ENCODE assay signal across 8 mouse cellular contexts in genomic region chr4:141445328-141445720, GRCm38 (mm10). TPM values are rescaled to one million over a fixed set of nuclear protein-coding genes. Genes with fewer than 3 reads are reported as not detected.
DNase-seq lines count a peak whose midpoint lies in the region; ATAC-seq and TF ChIP-seq lines count a peak whose summit lies in the region.

No protein-coding gene starts in this region.

- no peak for ATAC-seq in heart, embryonic 11.5 days (replicated peaks; ENCODE audit: insufficient number of reproducible peaks, low FRiP score, low TSS enrichment)
- ATAC-seq in forebrain, embryonic 15.5 days (replicated peaks), result no peak
- ATAC-seq in liver, embryonic 16.5 days (ENCODE audit: low read depth), result no peak

- no peak for TF ChIP-seq CTCF in E14TG2a.4 (conservative IDR thresholded peaks at IDR 0.05; ENCODE audit: low read length)

- H3K9me3 ChIP-seq in heart, embryonic 11.5 days (replicated peaks; ENCODE audit: control insufficient read depth, low read length), result no peaks in the 10 kb centered on the region
- H3K9me3 ChIP-seq in E14TG2a.4 (ENCODE audit: low read length), result no peaks in the 10 kb centered on the region
- no peaks in the 10 kb centered on the region for H3K9me3 ChIP-seq in forebrain, embryonic 15.5 days
- H3K9me3 ChIP-seq in liver, embryonic 16.5 days (replicated peaks; ENCODE audit: control insufficient read depth, low read length), result no peaks in the 10 kb centered on the region

- H3K27ac ChIP-seq in heart, embryonic 11.5 days (ENCODE audit: low read depth, low read length), result no peak overlapping the region
- 0 out of 2 replicates have a peak overlapping the region, but pooled peaks have one; percentile 83 for H3K27ac ChIP-seq in forebrain, embryonic 15.5 days (replicated peaks)
- H3K27ac ChIP-seq in liver, embryonic 16.5 days (ENCODE audit: low read length), result no peak overlapping the region

- H3K9ac ChIP-seq in heart, embryonic 11.5 days (ENCODE audit: low read depth, low read length), result peak overlapping the region; percentile 95
- H3K9ac ChIP-seq in forebrain, embryonic 15.5 days (replicated peaks), result peak overlapping the region; percentile 88
- peak overlapping the region; percentile 90 for H3K9ac ChIP-seq in liver, embryonic 16.5 days (ENCODE audit: low read depth, low read length)

- intact Hi-C loops in heart, postnatal 14 days (cut with DNase I), result no loop called here

- DNase-seq in heart, postnatal 14 days, result no peak
- DNase-seq in layer of hippocampus, postnatal 25 days (ENCODE audit: extremely low spot score in 1 of 2, low spot score in 1 of 2), result no peak
- DNase-seq in gastrocnemius, postnatal 4 days (ENCODE audit: low spot score in 2 of 2), result no peak
- DNase-seq in adrenal gland, postnatal 10 days, result no peak

- WGBS in heart, embryonic 11.5 days (ENCODE audit: insufficient replicate concordance), result 16% methylated on average over 14 of the region's 14 CpGs
- 16% methylated on average over 14 of the region's 14 CpGs for WGBS in forebrain, embryonic 15.5 days
- WGBS in liver, embryonic 16.5 days (ENCODE audit: insufficient replicate concordance), result 20% methylated on average over 14 of the region's 14 CpGs

- H3K36me3 ChIP-seq in heart, embryonic 11.5 days (ENCODE audit: control insufficient read depth, insufficient read depth, low read length), result peaks cover 22% of the 10 kb centered on the region
- H3K36me3 ChIP-seq in E14TG2a.4 (ENCODE audit: insufficient read depth, low read length), result peaks cover 29% of the 10 kb centered on the region
- H3K36me3 ChIP-seq in forebrain, embryonic 15.5 days, result peaks cover 32% of the 10 kb centered on the region
- H3K36me3 ChIP-seq in liver, embryonic 16.5 days (ENCODE audit: control insufficient read depth, insufficient read depth), result 0 out of 2 replicates have a peak, but pooled peaks cover 5% of the 10 kb centered on the region

- H3K27me3 ChIP-seq in heart, embryonic 11.5 days (ENCODE audit: control insufficient read depth, insufficient read depth, low read length), result no peaks in the 10 kb centered on the region
- peaks cover 4% of the 10 kb centered on the region; the same call in 1 of the 2 replicates for H3K27me3 ChIP-seq in E14TG2a.4 (ENCODE audit: insufficient read depth, low read length)
- H3K27me3 ChIP-seq in forebrain, embryonic 15.5 days, result no peaks in the 10 kb centered on the region
- H3K27me3 ChIP-seq in liver, embryonic 16.5 days (ENCODE audit: control insufficient read depth, insufficient read depth, low read depth, low read length), result no peaks in the 10 kb centered on the region

- peaks cover 15% of the 10 kb centered on the region for H3K4me1 ChIP-seq in heart, embryonic 11.5 days (ENCODE audit: control insufficient read depth, insufficient read depth, low read length)
- peaks cover 40% of the 10 kb centered on the region for H3K4me1 ChIP-seq in E14TG2a.4 (replicated peaks; ENCODE audit: low read depth, low read length)
- H3K4me1 ChIP-seq in forebrain, embryonic 15.5 days, result peaks cover 25% of the 10 kb centered on the region
- H3K4me1 ChIP-seq in liver, embryonic 16.5 days (ENCODE audit: control insufficient read depth, low read depth, low read length), result peaks cover 15% of the 10 kb centered on the region

- H3K4me3 ChIP-seq in heart, embryonic 11.5 days (ENCODE audit: low read depth, low read length), result peak overlapping the region; percentile 100
- H3K4me3 ChIP-seq in E14TG2a.4 (replicated peaks; ENCODE audit: low read length), result peak overlapping the region; percentile 97
- peak overlapping the region; percentile 79 for H3K4me3 ChIP-seq in forebrain, embryonic 15.5 days
- peak overlapping the region; percentile 99 for H3K4me3 ChIP-seq in liver, embryonic 16.5 days (ENCODE audit: low read depth, low read length)

- peak overlapping the region; percentile 87 for H3K4me2 ChIP-seq in heart, embryonic 11.5 days
- peak overlapping the region; percentile 80 for H3K4me2 ChIP-seq in forebrain, embryonic 15.5 days (replicated peaks)
- peak overlapping the region; percentile 91 for H3K4me2 ChIP-seq in liver, embryonic 16.5 days (ENCODE audit: low read depth, low read length)

RNA-seq across cellular contexts. Expression of gene Zbtb17, which starts 0.9 kb away (rescaled TPM):
- polyA plus RNA-seq in heart, embryonic 11.5 days (2014; fragmentation: Nextera tagmentation; extraction: Ambion mirVana), result 19.1 and 21.3 TPM in 2 replicates
- 10 to 100 TPM; 20.8 to 21.2 TPM for total RNA-seq in heart, postnatal 14 days (2021)
- 61.8 and 65.6 TPM in 2 replicates for polyA plus RNA-seq in forebrain, embryonic 15.5 days (2015; fragmentation: Nextera tagmentation; extraction: Ambion mirVana)
- polyA plus RNA-seq in liver, embryonic 16.5 days (2015; fragmentation: Nextera tagmentation; extraction: Ambion mirVana), result 6.6 and 7.9 TPM in 2 replicates
- 10 to 100 TPM; 32.2 to 33.6 TPM for total RNA-seq in layer of hippocampus, postnatal 25 days (2021)
- 10 to 100 TPM; 19.9 to 21.2 TPM for total RNA-seq in gastrocnemius, postnatal 4 days (2021)
- 10 to 100 TPM; 16.2 to 20.0 TPM for total RNA-seq in adrenal gland, postnatal 10 days (2021)

RNA-seq across cellular contexts. Expression of gene Srarp, which starts 9.4 kb away (rescaled TPM):
- polyA plus RNA-seq in heart, embryonic 11.5 days (2014; fragmentation: Nextera tagmentation; extraction: Ambion mirVana), result not detected in 2 replicates
- total RNA-seq in heart, postnatal 14 days (2021), result under 1 TPM; 0.34 to 0.43 TPM
- polyA plus RNA-seq in forebrain, embryonic 15.5 days (2015; fragmentation: Nextera tagmentation; extraction: Ambion mirVana), result 0.20 TPM in 1 of 2 replicates, not detected in the other
- not detected in 2 replicates for polyA plus RNA-seq in liver, embryonic 16.5 days (2015; fragmentation: Nextera tagmentation; extraction: Ambion mirVana)
- 1 to 10 TPM; 3.5 to 4.7 TPM for total RNA-seq in layer of hippocampus, postnatal 25 days (2021)
- not detected for total RNA-seq in gastrocnemius, postnatal 4 days (2021)
- total RNA-seq in adrenal gland, postnatal 10 days (2021), result not detected

RNA-seq across cellular contexts. Expression of gene Hspb7, which starts 24.7 kb away (rescaled TPM):
- polyA plus RNA-seq in heart, embryonic 11.5 days (2014; fragmentation: Nextera tagmentation; extraction: Ambion mirVana), result 155 and 275 TPM in 2 replicates
- 100 to 1,000 TPM; 760 to 902 TPM for total RNA-seq in heart, postnatal 14 days (2021)
- polyA plus RNA-seq in forebrain, embryonic 15.5 days (2015; fragmentation: Nextera tagmentation; extraction: Ambion mirVana), result 0.09 TPM in 1 of 2 replicates, not detected in the other
- polyA plus RNA-seq in liver, embryonic 16.5 days (2015; fragmentation: Nextera tagmentation; extraction: Ambion mirVana), result 0.22 and 0.97 TPM in 2 replicates
- total RNA-seq in layer of hippocampus, postnatal 25 days (2021), result not detected
- 100 to 1,000 TPM; 154 to 183 TPM for total RNA-seq in gastrocnemius, postnatal 4 days (2021)
- 10 to 100 TPM in 1 of 2 experiments, 1 to 10 TPM in 1; 9.0 to 31.7 TPM for total RNA-seq in adrenal gland, postnatal 10 days (2021)

RNA-seq across cellular contexts. Expression of gene Clcnkb, which starts 29.5 kb away (rescaled TPM):
- polyA plus RNA-seq in heart, embryonic 11.5 days (2014; fragmentation: Nextera tagmentation; extraction: Ambion mirVana), result 0.90 and 1.0 TPM in 2 replicates
- 1 to 10 TPM in 1 of 2 experiments, under 1 TPM in 1; 0.83 to 1.5 TPM for total RNA-seq in heart, postnatal 14 days (2021)
- polyA plus RNA-seq in forebrain, embryonic 15.5 days (2015; fragmentation: Nextera tagmentation; extraction: Ambion mirVana), result not detected in 2 replicates
- polyA plus RNA-seq in liver, embryonic 16.5 days (2015; fragmentation: Nextera tagmentation; extraction: Ambion mirVana), result not detected in 2 replicates
- not detected for total RNA-seq in layer of hippocampus, postnatal 25 days (2021)
- under 1 TPM; 0.34 to 0.88 TPM for total RNA-seq in gastrocnemius, postnatal 4 days (2021)
- not detected for total RNA-seq in adrenal gland, postnatal 10 days (2021)

RNA-seq across cellular contexts. Expression of gene Clcnka, which starts 46.8 kb away (rescaled TPM):
- polyA plus RNA-seq in heart, embryonic 11.5 days (2014; fragmentation: Nextera tagmentation; extraction: Ambion mirVana), result 0.14 and 0.42 TPM in 2 replicates
- total RNA-seq in heart, postnatal 14 days (2021), result not detected
- not detected in 2 replicates for polyA plus RNA-seq in forebrain, embryonic 15.5 days (2015; fragmentation: Nextera tagmentation; extraction: Ambion mirVana)
- 0.05 TPM in 1 of 2 replicates, not detected in the other for polyA plus RNA-seq in liver, embryonic 16.5 days (2015; fragmentation: Nextera tagmentation; extraction: Ambion mirVana)
- under 1 TPM in 1 of 2 experiments, not detected in 1; 0.23 TPM for total RNA-seq in layer of hippocampus, postnatal 25 days (2021)
- total RNA-seq in gastrocnemius, postnatal 4 days (2021), result 1 to 10 TPM; 1.6 to 2.6 TPM
- not detected for total RNA-seq in adrenal gland, postnatal 10 days (2021)

Comparison
In these comparisons a context has a peak if more than half of its experiments do, and no peak if none do; other contexts are left out.
1. RNA of gene Hspb7, which starts 24.7 kb away (total RNA-seq): 760 to 902 TPM in heart, postnatal 14 days, 154 to 183 TPM in gastrocnemius, postnatal 4 days and 9.0 to 31.7 TPM in adrenal gland, postnatal 10 days; not detected in layer of hippocampus, postnatal 25 days; every median in the first group is over 4 times any median in the second.
2. Peak in every context shown above with its lines, with median percentiles within 50 percentile points of each other: H3K4me2 ChIP-seq, H3K4me3 ChIP-seq and H3K9ac ChIP-seq.